Mouse (Mus musculus) kidney, embryonic 14.5 days (tissue): ENCODE measurements around the gene Hist1h2bn. TPM values are rescaled to one million over a fixed set of nuclear protein-coding genes. Genes with fewer than 3 reads are reported as not detected.

Source experiments
- microRNA-seq: library from miRNA; unstranded; fragments of <30 nt; microRNA quantifications from one replicate; pipeline ENCODE4, GENCODE M21; 2016
- polyA plus RNA-seq: library from polyadenylated mRNA; unstranded; fragments of >200 nt; fragmentation: Nextera tagmentation; extraction: Ambion mirVana; gene quantifications from 2 replicates; pipeline ENCODE4 v1.2.1, GENCODE M21; 2014

Gene Hist1h2bn
- polyA plus RNA-seq, 1 experiment from 2014 or later: 2.0 TPM

Small RNA genes within 50 kb of the gene (microRNA-seq; reads per million reads assigned to microRNA genes)
- gene Gm44346: not detected
- gene Gm44357: not detected
- not detected for gene Gm44367
- not detected for gene Gm44454

Other genes starting within 250 kb of the Hist1h2bn start
- 7.3 and 11.8 TPM in 2 replicates for gene Zkscan8, start 223.0 kb upstream of the Hist1h2bn start, polyA plus RNA-seq
- gene Olfr1366, start 211.3 kb upstream of the Hist1h2bn start, polyA plus RNA-seq: 0.18 and 0.20 TPM in 2 replicates
- 0.05 TPM in 1 of 2 replicates, not detected in the other for gene Olfr1535, start 194.2 kb upstream of the Hist1h2bn start, polyA plus RNA-seq
- not detected in 2 replicates for gene Olfr1364, start 172.4 kb upstream of the Hist1h2bn start, polyA plus RNA-seq
- not detected in 2 replicates for gene Olfr1362, start 140.1 kb upstream of the Hist1h2bn start, polyA plus RNA-seq
- gene Olfr11, start 111.6 kb upstream of the Hist1h2bn start, polyA plus RNA-seq: 0.07 TPM in 1 of 2 replicates, not detected in the other
- not detected in 2 replicates for gene Olfr1361, start 90.7 kb upstream of the Hist1h2bn start, polyA plus RNA-seq
- gene Olfr1360, start 76.7 kb upstream of the Hist1h2bn start, polyA plus RNA-seq: not detected in 2 replicates
- not detected in 2 replicates for gene Olfr1359, start 56.0 kb upstream of the Hist1h2bn start, polyA plus RNA-seq
- 3.3 and 5.5 TPM in 2 replicates for gene Hist1h2bl, start 38.0 kb upstream of the Hist1h2bn start, polyA plus RNA-seq
- 28.1 and 88.2 TPM in 2 replicates for gene Hist1h2ai, start 37.7 kb upstream of the Hist1h2bn start, polyA plus RNA-seq
- gene Hist1h3h, start 36.5 kb upstream of the Hist1h2bn start, polyA plus RNA-seq: 11.7 and 35.9 TPM in 2 replicates
- 6.8 and 12.6 TPM in 2 replicates for gene Hist1h2bm, start 32.1 kb upstream of the Hist1h2bn start, polyA plus RNA-seq
- gene Hist1h4j, start 19.1 kb upstream of the Hist1h2bn start, polyA plus RNA-seq: 2.4 and 2.6 TPM in 2 replicates
- 2.9 and 7.8 TPM in 2 replicates for gene Hist1h4k, start 3.6 kb upstream of the Hist1h2bn start, polyA plus RNA-seq
- 18.5 and 21.7 TPM in 2 replicates for gene Hist1h2ak, start 296 bp upstream of the Hist1h2bn start, polyA plus RNA-seq
- gene Hist1h1b, start 26.5 kb downstream of the Hist1h2bn start, polyA plus RNA-seq: 18.8 and 27.0 TPM in 2 replicates
- gene Hist1h3i, start 29.2 kb downstream of the Hist1h2bn start, polyA plus RNA-seq: 212 and 289 TPM in 2 replicates
- gene Hist1h2an, start 33.1 kb downstream of the Hist1h2bn start, polyA plus RNA-seq: 11.0 and 12.2 TPM in 2 replicates
- 1.9 and 4.3 TPM in 2 replicates for gene Hist1h2bp, start 33.3 kb downstream of the Hist1h2bn start, polyA plus RNA-seq
- gene Hist1h2bq, start 56.1 kb downstream of the Hist1h2bn start, polyA plus RNA-seq: 25.4 and 40.2 TPM in 2 replicates
- gene Hist1h2ao, start 56.3 kb downstream of the Hist1h2bn start, polyA plus RNA-seq: 2.5 TPM in 1 of 2 replicates, not detected in the other
- gene Hist1h4m, start 57.6 kb downstream of the Hist1h2bn start, polyA plus RNA-seq: not detected in 2 replicates
- 23.1 and 41.1 TPM in 2 replicates for gene Hist1h4n, start 78.1 kb downstream of the Hist1h2bn start, polyA plus RNA-seq
- 4,540 and 6,439 TPM in 2 replicates for gene Hist1h2ap, start 79.4 kb downstream of the Hist1h2bn start, polyA plus RNA-seq
- gene Hist1h2br, start 79.6 kb downstream of the Hist1h2bn start, polyA plus RNA-seq: 27.1 and 42.5 TPM in 2 replicates
- 15.5 and 17.9 TPM in 2 replicates for gene Zfp184, start 191.0 kb downstream of the Hist1h2bn start, polyA plus RNA-seq
- gene Pom121l2, start 227.1 kb downstream of the Hist1h2bn start, polyA plus RNA-seq: 0.36 TPM in 1 of 2 replicates, not detected in the other